Mouse (Mus musculus) kidney, postnatal 36 days (tissue): ENCODE measurements at regions not wholly inside any gene's neighbourhood (a gene's known extent, or its start where the extent isn't known, plus 50 kb on each side); places are given as distances from the start of the nearest gene placed in this dataset.

ENCODE experiments used
- DNase-seq, 2 experiments: peaks; one replicate each; pipeline ENCODE4 v3.0.0; 2021 to 2022; ENCODE audit warnings: mixed read lengths in 2 of 2

- DNase-seq = peak in 1 of 2 experiments; percentile 6
These were observed 204.1 kb upstream of the Daam1 start for GRCm38 (mm10) chr12:71626801-71627200.

GRCm38 (mm10) chr12:71627421-71628339 lies 203.2 kb upstream of the Daam1 start:
- no peak for DNase-seq

GRCm38 (mm10) chr12:71628340-71628738 lies 202.5 kb upstream of the Daam1 start:
- DNase-seq = no peak

- DNase-seq = no peak
These were observed 202.1 kb upstream of the Daam1 start for GRCm38 (mm10) chr12:71628796-71629195.

- DNase-seq = no peak
These were observed 200.5 kb upstream of the Daam1 start for GRCm38 (mm10) chr12:71630386-71630785.

- no peak for DNase-seq
These were observed 194.6 kb upstream of the Daam1 start for GRCm38 (mm10) chr12:71636300-71636699.

- DNase-seq = no peak
These were observed 193.6 kb upstream of the Daam1 start for GRCm38 (mm10) chr12:71637248-71637647.

- no peak for DNase-seq
These were observed 192.6 kb upstream of the Daam1 start for GRCm38 (mm10) chr12:71638246-71638645.

- DNase-seq = peak in 1 of 2 experiments; percentile 8
These were observed 190.8 kb upstream of the Daam1 start for GRCm38 (mm10) chr12:71640058-71640501.

- no peak for DNase-seq
These were observed 189.4 kb upstream of the Daam1 start for GRCm38 (mm10) chr12:71641486-71641885.

GRCm38 (mm10) chr12:71642797-71643337 lies 188.0 kb upstream of the Daam1 start:
- DNase-seq = no peak

GRCm38 (mm10) chr12:71651251-71651650 lies 179.6 kb upstream of the Daam1 start:
- DNase-seq = no peak

GRCm38 (mm10) chr12:71693346-71694038 lies 137.4 kb upstream of the Daam1 start:
- DNase-seq = peak in 1 of 2 experiments; percentile 2

- peak; percentile 12 to 49 for DNase-seq
These were observed 129.1 kb upstream of the Daam1 start for GRCm38 (mm10) chr12:71701753-71702152.

- DNase-seq = no peak
These were observed 128.7 kb upstream of the Daam1 start for GRCm38 (mm10) chr12:71702181-71702580.

- no peak for DNase-seq
These were observed 127.6 kb upstream of the Daam1 start for GRCm38 (mm10) chr12:71703146-71703902.

- no peak for DNase-seq
These were observed 126.4 kb upstream of the Daam1 start for GRCm38 (mm10) chr12:71704431-71704830.

- DNase-seq = peak; percentile 18 to 71
These were observed 123.0 kb upstream of the Daam1 start for GRCm38 (mm10) chr12:71707727-71708369.

GRCm38 (mm10) chr12:71714606-71715005 lies 116.3 kb upstream of the Daam1 start:
- DNase-seq = no peak

GRCm38 (mm10) chr12:71718412-71718811 lies 112.5 kb upstream of the Daam1 start:
- peak; percentile 14 to 21 for DNase-seq

GRCm38 (mm10) chr12:71718911-71719310 lies 112.0 kb upstream of the Daam1 start:
- no peak for DNase-seq

- DNase-seq = no peak
These were observed 105.7 kb upstream of the Daam1 start for GRCm38 (mm10) chr12:71725140-71725539.
